Mouse (Mus musculus) lung, adult 18-20 months (tissue): ENCODE measurements around the gene Htra2.

Source experiments
- DNase-seq, 2 experiments: peaks; one replicate each; pipeline ENCODE4 v3.0.0; 2022; ENCODE audit warnings: mixed read lengths in 2 of 2

Gene Htra2

DNA sequence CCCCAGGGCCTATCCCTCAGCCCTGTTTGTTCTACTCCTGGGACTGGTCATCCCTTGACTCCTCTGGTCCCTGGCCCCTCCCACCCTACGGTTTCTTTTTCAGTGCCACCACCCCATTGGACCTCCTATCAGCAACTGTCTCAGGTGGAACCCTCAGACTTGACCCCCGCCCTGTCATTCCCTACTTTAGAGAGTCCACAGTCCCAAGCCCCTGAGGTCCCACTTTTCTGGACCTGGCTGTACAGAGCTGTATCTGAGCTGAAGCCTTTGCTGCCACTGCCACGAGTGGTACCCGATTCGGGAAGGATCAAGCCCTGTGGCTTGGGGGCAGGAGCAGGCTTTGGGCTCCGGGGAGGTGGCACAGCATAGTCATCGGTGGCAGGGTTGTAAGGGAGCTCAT, 24.0 kb downstream of the Htra2 start:
- no peak for DNase-seq

- DNase-seq = no peak
These were observed 25.3 kb downstream of the Htra2 start for GRCm38 (mm10) chr6:83029777-83030176.

GRCm38 (mm10) chr6:83027706-83028105, 27.4 kb downstream of the Htra2 start:
- peak in 1 of 2 experiments; percentile 37 for DNase-seq

DNA sequence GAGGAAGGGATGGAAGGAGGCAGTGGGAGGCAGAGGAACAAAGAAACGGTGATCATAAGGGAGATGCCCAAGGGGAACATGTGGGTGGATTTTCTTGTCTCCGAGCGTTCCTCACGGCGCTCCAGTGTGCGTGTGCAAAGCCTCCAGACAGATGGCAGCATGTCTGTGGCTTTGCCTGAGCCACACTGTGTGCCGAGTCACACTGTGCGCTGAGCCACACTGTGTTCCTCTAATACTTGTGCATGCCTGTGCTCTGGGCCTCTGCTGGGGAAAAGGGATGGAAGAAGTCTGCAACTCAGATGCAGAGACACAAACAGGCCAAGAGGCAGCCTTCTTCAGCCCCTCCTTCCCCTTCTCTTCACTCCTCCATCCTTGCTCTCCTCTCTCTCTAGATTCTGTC, 27.8 kb downstream of the Htra2 start:
- no peak for DNase-seq

DNA sequence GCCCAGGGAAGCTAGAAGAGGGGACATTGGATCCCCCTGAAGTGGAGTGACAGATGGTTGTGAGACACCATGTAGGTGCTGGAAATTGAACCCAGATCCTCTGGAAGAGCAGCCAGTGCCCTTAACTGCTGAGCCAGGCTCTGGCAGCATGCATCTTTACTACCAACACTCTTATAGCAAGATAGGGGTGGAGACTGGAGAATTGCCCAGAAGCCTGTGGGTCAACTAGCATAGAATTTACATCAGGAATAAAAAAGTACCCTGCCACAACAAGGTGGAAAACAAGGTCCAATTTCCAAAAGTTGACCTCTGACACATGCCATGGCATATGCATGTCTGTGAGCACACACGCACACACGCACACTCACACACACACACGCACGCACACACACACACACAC, 29.9 kb downstream of the Htra2 start:
- no peak for DNase-seq

- no peak for DNase-seq
These were observed 30.7 kb downstream of the Htra2 start for GRCm38 (mm10) chr6:83024421-83024820.

DNA sequence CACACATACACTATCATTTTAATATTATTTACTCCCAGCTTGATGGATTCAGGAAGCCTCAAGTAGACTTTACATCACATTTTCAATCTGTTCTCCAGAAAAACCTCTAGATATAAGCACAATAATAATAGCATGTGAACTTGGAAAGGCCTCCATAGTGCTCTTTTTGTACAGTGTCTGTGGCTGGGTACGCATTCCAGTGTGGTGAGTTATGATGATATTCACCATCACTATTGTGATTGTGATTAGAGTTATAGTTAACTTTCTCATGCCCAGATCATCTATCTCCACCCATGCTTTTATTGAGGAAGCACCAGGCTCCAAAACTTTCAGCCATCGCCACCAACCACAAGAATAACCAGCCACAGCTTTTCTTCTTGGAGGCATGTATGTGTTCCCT, 31.3 kb downstream of the Htra2 start:
- no peak for DNase-seq

DNA sequence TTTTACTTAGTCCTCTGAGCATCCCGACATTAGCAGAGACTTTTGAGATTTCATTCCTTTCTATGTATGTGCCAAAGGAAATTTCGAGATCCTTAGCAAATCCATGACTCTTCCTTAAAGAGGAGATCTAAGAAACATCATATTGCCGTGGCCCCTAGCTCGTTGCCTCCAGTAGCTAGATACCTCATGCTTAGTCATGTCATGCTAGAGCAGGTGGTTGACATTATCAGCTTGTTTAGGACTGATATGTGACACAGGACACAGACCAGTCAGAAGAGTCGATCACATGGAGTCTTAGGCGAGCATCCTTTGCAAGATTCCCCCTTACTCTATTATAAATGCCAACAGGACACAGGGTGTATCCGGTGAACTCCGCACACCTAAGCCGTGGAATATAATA, 32.1 kb downstream of the Htra2 start:
- no peak for DNase-seq

DNA sequence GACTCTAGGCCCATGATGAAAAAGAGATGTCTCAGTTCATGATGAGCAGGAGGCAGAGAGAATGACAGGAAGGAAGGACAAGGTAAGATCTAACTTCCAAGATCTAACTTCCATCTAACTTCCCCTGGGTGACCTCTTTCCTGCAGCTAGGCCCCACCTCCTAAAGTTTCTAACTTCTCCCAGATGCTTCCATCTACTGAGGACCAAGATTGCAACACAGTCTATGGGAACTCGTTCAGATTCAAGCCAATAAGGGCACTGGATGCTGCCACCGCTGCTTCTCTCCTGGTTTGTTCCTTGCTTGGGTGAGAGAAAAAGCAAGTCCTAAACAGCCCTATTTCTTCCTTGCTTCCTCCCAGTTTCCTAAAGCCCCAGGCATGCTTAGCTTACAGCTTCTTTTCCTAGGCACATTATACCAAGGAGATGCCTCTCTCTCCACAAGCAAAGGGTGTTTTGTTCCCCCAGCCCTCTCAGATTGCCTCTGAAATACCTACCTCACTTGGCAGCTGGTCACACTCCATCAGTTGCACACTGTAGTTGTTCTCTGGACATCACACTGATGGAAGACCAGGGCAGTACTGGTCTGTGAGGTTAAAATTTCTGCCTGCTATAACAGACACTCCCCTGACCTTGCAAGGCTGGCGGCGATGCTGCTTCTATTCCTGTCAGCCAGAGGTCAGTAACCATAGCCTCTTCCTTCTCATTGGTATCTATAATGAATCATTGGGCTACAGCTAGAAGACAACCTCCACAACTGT, 34.1 kb downstream of the Htra2 start:
- no peak for DNase-seq

- DNase-seq = no peak
These were observed 35.0 kb downstream of the Htra2 start for GRCm38 (mm10) chr6:83020121-83020520.

DNA sequence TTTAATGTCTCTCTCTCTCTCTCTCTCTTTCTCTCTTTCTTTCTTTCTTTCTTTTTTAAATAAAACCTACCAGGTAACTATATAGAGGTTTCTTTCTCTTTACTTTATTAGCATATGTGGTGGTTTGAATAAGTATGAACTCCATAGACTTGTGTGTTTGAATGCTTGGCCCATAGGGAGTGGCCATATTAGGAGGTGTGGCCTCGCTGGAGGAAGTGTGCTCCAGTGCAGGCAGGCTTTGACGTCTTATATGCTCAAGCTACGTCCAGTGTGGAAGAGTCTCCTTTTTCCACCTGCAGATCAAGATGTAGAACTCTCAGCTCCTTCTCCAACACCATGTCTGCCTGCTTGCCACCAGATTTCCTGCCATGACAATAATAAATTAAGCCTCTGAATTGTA, 36.0 kb downstream of the Htra2 start:
- no peak for DNase-seq

DNA sequence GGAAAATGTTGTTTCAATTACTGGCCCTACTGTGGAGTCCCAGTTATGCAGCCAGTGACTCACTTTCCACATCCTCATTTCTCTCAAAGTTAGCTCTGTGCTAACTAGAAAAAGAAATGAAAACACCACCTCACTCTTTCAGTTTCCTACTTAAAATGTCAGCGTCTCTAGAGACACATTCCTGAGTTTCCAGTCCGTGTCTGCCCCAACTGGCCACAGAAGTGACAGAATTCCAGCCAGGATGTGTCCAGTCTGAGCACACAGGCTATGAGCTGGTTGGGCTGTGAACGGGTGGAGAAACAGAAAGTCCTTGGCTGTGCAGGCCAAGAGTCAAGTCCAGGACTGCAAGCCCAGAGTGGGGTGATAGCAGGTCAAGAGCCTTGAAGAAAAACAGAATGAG, 37.9 kb downstream of the Htra2 start:
- DNase-seq = peak; percentile 40 to 55

DNA sequence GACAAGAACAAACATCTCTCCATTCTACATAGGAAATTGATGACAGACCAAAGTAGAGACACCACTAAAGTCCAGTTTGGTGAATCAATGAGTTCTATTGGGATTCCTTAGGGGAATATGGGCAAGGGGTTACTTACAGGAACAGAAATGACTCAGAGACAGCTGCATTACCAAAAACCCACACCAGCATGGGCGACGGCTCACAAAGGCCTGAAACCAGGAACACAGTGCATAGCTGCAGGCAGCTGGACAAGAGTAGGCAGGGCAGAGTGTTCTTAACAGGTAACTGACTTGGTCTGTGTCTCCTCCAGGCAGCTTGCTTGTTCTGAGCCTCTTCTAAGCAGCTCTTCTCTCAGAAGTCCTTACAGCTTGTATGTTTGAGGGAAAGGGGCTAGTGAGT, 39.3 kb downstream of the Htra2 start:
- no peak for DNase-seq

DNA sequence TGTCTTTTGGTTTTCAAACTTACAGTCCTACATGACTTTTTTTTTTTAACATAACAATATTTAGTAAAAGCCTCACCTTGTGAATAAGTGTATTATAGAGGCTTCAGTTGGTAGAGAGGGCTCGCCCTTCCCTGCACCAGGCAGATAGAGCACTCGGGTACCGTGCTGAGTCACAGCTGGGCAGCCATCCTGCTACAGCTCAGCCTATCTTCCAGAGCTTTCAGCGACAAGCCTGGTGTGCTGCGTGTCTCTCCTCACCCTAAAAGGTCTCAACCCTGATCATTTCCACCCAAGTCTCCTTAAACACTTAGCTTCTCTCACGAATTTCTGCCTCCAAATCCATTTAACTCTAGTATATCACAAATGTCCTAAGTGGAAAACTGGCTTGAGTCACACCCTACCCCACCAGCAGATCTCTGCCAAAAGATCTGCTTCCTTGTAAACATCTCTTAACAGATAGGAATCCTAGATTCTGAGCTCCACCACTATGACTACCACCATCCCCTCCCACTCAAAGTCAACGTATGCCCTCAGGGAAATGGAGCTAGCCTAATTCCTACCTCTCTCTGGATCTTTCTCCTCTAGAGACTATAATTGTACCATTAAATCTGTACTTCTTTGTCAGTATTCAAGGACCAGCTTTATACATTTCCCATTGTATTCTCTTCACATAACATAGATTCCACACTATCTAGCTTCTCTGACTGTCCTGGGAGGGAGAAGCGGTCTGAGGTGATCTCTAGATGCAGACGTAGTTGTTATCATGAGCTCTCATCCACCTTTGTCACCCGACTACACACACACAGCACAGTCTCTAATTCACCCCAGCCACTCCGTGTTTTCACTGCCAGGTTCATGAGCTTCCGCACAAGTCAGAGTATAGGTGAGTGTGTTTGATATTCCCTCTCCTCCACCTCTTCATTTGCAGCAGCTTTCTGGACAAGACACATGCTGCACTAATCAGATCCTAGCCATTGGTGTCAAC, 40.3 kb downstream of the Htra2 start:
- DNase-seq = no peak

DNA sequence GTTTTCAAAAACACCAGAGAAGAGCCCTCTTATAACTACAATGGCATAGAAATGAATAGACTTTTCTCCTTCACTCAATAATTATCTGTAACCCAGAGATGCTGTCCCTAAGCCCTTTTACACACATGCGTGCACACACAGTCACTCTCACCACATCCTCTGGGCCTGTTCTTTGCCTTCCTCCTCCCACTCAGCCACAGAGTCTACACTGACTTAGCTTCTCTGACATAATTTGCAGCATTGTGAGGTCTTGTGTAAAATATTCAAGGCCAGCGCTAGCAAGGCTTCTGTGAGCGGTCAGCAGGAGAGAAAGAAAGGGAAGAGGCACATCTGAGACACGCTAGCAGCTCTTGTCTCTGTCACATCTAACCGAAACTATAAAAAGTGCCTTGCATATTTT, 41.6 kb downstream of the Htra2 start:
- no peak for DNase-seq

- DNase-seq = no peak
These were observed 43.3 kb downstream of the Htra2 start for GRCm38 (mm10) chr6:83011756-83012155.

DNA sequence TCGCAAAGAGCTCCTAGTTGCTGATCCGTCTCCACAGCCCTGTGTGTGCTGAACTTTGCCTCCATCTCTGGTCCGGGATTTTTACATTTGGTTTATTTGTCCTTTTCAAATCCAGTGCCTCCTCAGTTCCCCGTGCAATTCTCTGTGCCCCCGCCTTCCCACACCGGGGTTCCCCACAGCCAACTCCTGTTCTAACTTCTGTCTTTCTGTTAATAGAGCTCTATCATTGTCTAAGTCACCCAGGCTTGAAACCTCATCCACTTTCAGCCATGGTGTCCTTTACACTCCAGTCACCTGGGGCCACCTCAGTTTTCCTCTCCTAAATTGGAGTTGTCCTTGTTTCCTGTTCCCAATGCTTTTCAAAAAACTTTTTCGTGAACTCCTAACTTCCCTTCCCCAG, 43.8 kb downstream of the Htra2 start:
- no peak for DNase-seq

- DNase-seq = no peak
These were observed 45.1 kb downstream of the Htra2 start for GRCm38 (mm10) chr6:83010010-83010409.

DNA sequence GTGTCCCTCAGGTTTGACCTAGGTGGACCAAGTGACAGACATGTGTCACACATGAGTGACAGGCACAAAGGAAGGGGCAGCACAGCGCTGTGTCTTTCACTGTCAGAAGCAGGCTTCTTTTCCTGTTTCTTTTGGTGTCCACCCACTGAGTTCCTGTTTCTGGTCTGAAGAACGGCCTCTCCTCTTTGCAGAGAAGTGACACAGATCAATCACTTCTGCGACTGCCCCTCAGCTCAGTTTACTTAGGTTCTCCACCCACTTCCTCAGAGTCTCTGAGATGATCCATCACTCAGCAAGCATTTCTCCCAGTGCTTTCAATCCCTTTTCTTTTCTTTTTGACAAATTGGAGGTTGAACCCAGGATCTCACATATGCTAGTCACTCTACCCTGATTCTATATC, 46.4 kb downstream of the Htra2 start:
- DNase-seq = peak; percentile 39 to 58

GRCm38 (mm10) chr6:83006114-83006513, 49.0 kb downstream of the Htra2 start:
- no peak for DNase-seq

DNA sequence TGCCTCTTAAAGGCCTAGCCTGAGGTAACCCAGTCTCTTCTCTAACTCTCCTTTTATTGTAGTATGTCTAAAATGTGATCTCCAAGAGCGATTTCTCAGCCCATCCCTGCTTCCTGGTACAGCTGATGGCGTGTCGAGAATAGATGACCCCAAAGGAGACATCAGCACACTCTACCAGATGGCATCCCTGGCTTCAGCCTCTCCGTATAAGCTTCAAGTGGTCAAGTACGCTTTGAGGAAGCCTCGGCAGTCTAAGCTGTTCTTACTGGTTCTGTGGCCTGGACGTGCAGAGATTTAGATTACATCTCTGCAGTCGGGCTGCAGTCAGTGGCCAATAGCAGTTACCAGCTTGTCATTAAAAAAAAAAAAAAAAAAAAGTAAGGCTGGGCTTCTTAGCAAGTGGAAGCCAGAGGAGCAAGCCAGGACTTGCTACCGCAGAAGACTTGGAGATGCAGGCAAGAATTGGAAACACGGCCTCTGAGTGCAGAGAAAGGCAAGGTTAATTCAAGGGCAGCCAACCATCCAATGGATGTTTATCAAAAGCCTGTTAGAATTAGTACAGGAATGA, 49.5 kb downstream of the Htra2 start:
- no peak for DNase-seq

GRCm38 (mm10) chr6:83004872-83005271, 50.2 kb downstream of the Htra2 start:
- peak; percentile 71 to 74 for DNase-seq

DNA sequence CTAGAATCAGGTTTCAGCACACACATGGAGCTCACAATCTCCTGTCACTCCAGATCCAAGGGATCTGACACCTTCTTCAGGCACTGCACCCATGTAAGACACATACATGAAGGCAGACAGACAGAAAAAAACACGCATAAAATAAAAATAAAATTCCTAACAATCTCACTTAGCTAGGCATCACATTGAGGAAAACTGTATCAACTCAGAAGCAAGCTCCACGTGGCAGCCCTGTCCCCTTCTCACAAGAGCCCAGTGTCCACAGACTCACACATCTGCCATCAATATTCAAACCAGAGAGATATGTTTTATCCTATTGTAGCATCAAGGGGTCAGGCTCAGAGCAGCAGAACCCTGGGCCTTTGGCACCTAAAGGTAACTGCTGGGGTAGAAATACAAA, 50.8 kb downstream of the Htra2 start:
- no peak for DNase-seq

DNA sequence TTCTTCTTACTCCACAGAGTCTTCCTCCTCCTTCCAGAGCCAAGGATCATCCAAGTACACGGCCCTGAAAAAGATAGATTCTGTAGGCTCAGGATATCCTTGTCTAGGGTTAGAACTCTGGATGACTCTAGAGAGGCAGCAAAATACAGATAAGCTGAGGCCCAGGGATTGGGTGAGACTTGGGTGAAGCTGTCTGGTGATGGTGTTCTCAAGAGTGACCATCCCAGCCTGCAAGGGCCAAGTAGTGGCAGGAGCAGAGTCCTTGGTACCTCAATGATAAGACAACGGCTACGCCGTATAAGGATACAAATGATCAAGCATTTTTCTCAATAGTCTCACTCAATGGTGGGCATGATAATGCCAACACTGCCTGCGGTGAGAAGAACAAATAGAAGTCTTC, 51.2 kb downstream of the Htra2 start:
- no peak for DNase-seq
